Mouse (Mus musculus) heart, embryonic 16.5 days (tissue): ENCODE measurements around the gene Slamf9. TPM values are rescaled to one million over a fixed set of nuclear protein-coding genes. Genes with fewer than 3 reads are reported as not detected.

Experiments used
- ATAC-seq: fragments of 200-750 bp; cut with Nextera tagmentation; replicated peaks from 2 replicates; pipeline ENCODE4 v1.8.0; 2017; ENCODE audit warnings: moderate number of reproducible peaks; ENCODE audit not compliant: insufficient read depth, low FRiP score; ENCODE audit errors: extremely low read depth
- H3K27ac ChIP-seq: fragments of 300-500 bp; sonication (generic); 2 replicates; pipeline ENCODE4 v1.5.1; 2014; ENCODE audit warnings: mild to moderate bottlenecking, low read length, control low read depth, moderate library complexity
- H3K27me3 ChIP-seq: fragments of 300-500 bp; sonication (generic); 2 replicates; pipeline ENCODE4 v1.6.1; 2014; ENCODE audit warnings: low read length, mixed read lengths; ENCODE audit not compliant: control insufficient read depth, insufficient read depth
- H3K36me3 ChIP-seq: fragments of 300-500 bp; sonication (generic); 2 replicates; pipeline ENCODE4 v1.6.1; 2014; ENCODE audit not compliant: control insufficient read depth, insufficient read depth
- H3K4me1 ChIP-seq: fragments of 300-500 bp; sonication (generic); 2 replicates; pipeline ENCODE4 v1.6.1; 2014; ENCODE audit warnings: low read length, mixed read lengths; ENCODE audit not compliant: control insufficient read depth, insufficient read depth
- H3K4me2 ChIP-seq: fragments of 300-500 bp; sonication (generic); 2 replicates; pipeline ENCODE4 v1.6.1; 2014; ENCODE audit warnings: low read depth, mild to moderate bottlenecking, control low read depth, low read length
- H3K4me3 ChIP-seq: fragments of 300-500 bp; sonication (generic); 2 replicates; pipeline ENCODE4 v1.5.1; 2014; ENCODE audit warnings: mild to moderate bottlenecking, control low read depth, low read length
- H3K9ac ChIP-seq: fragments of 300-500 bp; sonication (generic); 2 replicates; pipeline ENCODE4 v1.6.1; 2014; ENCODE audit warnings: low read length, control low read depth
- H3K9me3 ChIP-seq: fragments of 300-500 bp; sonication (generic); replicated peaks from 2 replicates; pipeline ENCODE4 v1.6.1; 2016; ENCODE audit warnings: low read length; ENCODE audit not compliant: control insufficient read depth
- WGBS: fragments of 180-500 bp; shearing (Covaris S2); extraction: QIAGEN DNeasy Blood & Tissue Kit; methylation state at CpG from one replicate; pipeline ENCODE4 v1.1.7; 2014; 5-methylcytosine and 5-hydroxymethylcytosine counted together
- polyA plus RNA-seq: library from polyadenylated mRNA; unstranded; fragments of >200 nt; fragmentation: Nextera tagmentation; extraction: Ambion mirVana; gene quantifications from 2 replicates; pipeline ENCODE4 v1.2.1, GENCODE M21; 2015

Gene Slamf9
- polyA plus RNA-seq, 1 experiment from 2014 or later = 0.95 TPM

DNA sequence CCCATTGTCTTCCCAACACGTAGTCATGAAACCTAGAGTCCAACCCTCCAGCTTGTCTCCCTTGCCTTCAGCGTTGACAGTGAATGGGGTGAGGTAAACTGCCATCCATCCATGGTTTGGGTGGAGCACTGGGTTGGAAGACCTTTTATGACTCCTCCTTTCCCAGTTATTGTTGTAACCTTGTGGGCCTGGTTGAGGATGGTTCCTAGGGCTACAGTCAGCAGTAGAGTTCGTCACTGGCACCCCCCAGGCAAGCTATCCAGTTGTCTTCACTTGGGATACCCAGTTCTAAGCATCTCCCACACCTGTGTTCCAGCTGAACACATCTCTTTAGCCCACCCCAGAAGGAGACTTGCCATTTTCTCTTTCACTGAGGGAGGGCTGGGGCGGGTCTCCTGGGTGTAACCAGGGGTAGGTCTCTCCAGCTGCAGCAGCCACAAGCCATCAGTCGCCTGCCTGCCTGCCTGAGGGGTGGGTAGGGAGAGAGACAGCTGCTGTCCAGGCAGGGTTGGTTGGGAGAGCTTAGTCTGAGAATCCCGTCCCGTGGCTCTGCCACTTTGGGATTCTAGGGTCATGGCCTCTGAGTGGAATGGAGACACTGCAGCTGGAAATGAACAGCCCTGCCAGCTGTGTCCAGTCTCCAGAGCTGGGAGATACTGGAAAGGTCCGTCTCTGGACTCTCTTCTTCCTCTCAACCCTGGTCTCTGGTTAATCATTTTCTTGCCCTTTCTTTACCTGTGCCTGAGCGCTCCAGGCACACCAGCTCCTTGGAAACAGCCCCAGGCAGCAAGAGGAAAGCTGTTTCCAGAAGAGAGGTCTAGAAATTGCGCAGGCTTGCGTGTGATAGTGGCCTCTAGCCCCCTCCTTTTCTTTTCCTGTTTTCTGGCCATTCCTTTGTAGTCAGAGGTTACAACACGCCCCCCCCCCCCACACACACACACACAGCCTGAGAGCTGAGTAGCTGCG is 27.3 kb downstream of the Slamf9 start:
- peaks cover 28% of the 10 kb centered on the region for H3K36me3 ChIP-seq
- peak overlapping the region; percentile 69 for H3K27ac ChIP-seq
- ATAC-seq = no peak
- peak overlapping the region; percentile 74 for H3K9ac ChIP-seq
- peak overlapping the region; percentile 67 for H3K4me2 ChIP-seq
- peak overlapping the region; percentile 65 for H3K4me3 ChIP-seq
- no peaks in the 10 kb centered on the region for H3K9me3 ChIP-seq
- H3K4me1 ChIP-seq = peaks cover 39% of the 10 kb centered on the region
- H3K27me3 ChIP-seq = no peaks in the 10 kb centered on the region
- WGBS = 38% methylated on average over 12 of the region's 13 CpGs

DNA sequence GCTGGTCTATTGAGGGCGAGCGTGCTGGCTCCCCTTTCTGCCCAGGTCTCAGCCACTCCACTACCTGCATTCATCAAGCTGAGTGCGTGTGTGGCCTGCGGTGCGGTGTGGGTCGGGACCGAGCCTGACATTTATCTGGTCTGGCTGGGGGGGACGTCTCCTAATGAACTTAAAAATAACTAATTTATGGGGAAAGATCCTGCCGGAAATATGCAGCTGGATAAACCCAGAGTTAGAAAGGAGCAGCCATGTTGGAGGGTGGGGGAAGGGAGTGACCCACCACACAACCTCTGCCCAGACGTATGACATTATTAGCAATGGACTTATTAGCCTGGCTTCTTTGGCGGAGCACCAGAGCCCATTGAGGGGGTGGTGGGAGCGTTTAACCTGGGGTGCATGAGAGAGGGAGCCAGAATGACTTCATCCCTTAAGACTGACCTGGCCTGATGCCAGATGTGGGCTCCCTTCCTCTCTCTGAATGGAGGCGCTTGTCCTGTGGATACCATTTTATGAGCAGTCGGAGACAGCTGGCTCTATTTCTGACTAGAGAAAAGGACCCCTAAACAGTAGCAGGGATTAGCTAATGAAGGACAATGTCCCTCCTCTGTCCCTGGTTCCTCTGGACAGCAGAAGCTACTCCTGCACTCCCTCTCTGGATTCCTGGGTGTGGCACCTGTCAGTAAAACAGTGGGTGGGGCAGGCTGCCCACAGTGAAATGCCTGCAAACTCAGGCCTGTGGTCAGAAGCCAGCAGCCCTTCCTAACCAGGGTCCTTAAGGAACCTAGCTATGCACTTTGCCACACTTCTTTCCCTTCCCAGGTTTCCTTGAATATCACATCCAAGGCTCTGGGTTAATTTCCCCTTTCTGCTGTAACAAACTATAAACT is 28.2 kb downstream of the Slamf9 start:
- H3K9ac ChIP-seq = peak overlapping the region; percentile 74
- peak overlapping the region; percentile 69 for H3K27ac ChIP-seq
- peak overlapping the region; percentile 67 for H3K4me2 ChIP-seq
- H3K4me3 ChIP-seq = peak overlapping the region; percentile 65
- no peak for ATAC-seq
- no peaks in the 10 kb centered on the region for H3K27me3 ChIP-seq
- 28% methylated on average over 14 of the region's 14 CpGs for WGBS
- no peaks in the 10 kb centered on the region for H3K9me3 ChIP-seq
- peaks cover 44% of the 10 kb centered on the region for H3K4me1 ChIP-seq
- H3K36me3 ChIP-seq = peaks cover 33% of the 10 kb centered on the region

DNA sequence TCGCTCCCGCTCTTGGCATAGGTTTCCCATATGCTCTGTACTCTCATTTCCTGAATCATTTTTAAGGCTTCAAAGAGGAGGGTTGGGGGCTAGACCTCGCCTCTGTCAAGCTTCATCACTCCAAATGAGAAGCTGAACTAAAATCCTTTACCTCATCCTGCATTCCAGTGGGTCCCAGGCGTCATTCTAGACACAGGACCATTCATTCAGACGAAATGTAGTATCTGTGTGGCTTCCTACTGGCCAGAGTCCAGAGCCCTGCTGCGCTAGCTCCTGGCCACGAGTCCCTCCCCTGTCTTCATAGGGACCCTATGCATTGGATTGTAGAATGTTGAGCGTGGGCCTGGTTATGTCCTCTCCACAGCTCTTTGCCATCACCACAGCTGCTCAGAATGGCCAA is 29.6 kb downstream of the Slamf9 start:
- Histone ChIP-seq H3K27me3 (no peaks in the 10 kb centered on the region), H3K9me3 (no peaks in the 10 kb centered on the region), H3K36me3 (peaks cover 34% of the 10 kb centered on the region), H3K4me3 (no peak overlapping the region), H3K4me2 (peak overlapping the region; percentile 48), H3K4me1 (peaks cover 40% of the 10 kb centered on the region), H3K9ac (0 out of 2 replicates have a peak overlapping the region, but pooled peaks have one; percentile 14), H3K27ac (peak overlapping the region; percentile 58; the same call in 1 of the 2 replicates)
- WGBS = 62% methylated on average over 8 of the region's 8 CpGs
- ATAC-seq = no peak

DNA sequence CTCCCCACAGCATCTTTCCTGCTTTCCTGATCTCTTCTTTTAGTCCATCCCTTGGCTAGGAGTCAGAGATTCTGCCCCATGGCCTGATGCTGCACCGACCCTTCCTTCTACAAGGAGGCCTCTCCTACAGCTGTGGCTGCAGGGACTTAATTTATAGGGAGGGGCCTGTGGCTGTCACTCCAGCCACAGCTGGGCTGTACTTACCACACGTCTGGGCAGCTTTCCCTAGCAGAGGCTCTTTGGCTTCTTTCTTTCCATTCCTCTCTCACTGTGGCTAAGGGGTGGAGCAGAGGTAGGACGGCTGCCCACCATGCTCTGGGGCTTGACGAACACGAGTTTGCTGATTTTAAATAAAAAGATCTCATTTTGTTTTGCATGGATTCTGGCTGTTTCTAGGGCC is 31.8 kb downstream of the Slamf9 start:
- peaks cover 34% of the 10 kb centered on the region for H3K36me3 ChIP-seq
- WGBS = 49% methylated on average over 5 of the region's 5 CpGs
- H3K4me3 ChIP-seq = no peak overlapping the region
- H3K27ac ChIP-seq = peak overlapping the region; percentile 34; the same call in 1 of the 2 replicates
- ATAC-seq = no peak
- H3K4me1 ChIP-seq = peaks cover 38% of the 10 kb centered on the region
- H3K4me2 ChIP-seq = no peak overlapping the region
- no peaks in the 10 kb centered on the region for H3K27me3 ChIP-seq
- H3K9me3 ChIP-seq = no peaks in the 10 kb centered on the region
- no peak overlapping the region for H3K9ac ChIP-seq

GRCm38 (mm10) chr1:172507701-172508100 is 32.5 kb downstream of the Slamf9 start:
- no peaks in the 10 kb centered on the region for H3K9me3 ChIP-seq
- peaks cover 34% of the 10 kb centered on the region for H3K4me1 ChIP-seq
- no peak overlapping the region for H3K4me2 ChIP-seq
- 83% methylated on average over 3 of the region's 3 CpGs for WGBS
- no peak overlapping the region for H3K4me3 ChIP-seq
- peaks cover 34% of the 10 kb centered on the region for H3K36me3 ChIP-seq
- H3K27me3 ChIP-seq = no peaks in the 10 kb centered on the region
- H3K9ac ChIP-seq = no peak overlapping the region
- peak overlapping the region; percentile 25; the same call in 1 of the 2 replicates for H3K27ac ChIP-seq
- ATAC-seq = no peak

DNA sequence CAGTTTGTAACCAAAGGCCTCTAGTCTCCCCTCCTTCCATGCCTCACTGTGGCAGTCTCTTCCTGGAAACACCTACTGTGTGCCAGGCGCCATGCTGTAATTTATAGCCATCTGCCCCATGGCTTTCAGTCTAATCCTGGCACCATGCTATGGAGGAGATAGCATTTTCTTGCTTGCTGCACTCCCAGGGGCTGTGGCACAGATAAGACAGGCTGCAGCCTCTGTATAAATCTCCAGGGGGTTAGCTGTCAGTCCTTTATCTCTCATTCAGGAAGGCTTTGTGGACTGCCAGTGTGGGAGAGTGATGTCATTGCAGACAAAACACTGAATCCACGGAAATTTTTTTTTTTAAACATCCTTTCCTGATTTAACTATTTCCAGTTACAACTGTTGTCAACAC is 33.0 kb downstream of the Slamf9 start:
- Histone ChIP-seq H3K27me3 (no peaks in the 10 kb centered on the region), H3K4me2 (no peak overlapping the region), H3K27ac (peak overlapping the region; percentile 56), H3K4me1 (peaks cover 34% of the 10 kb centered on the region), H3K9ac (no peak overlapping the region), H3K9me3 (no peaks in the 10 kb centered on the region), H3K36me3 (peaks cover 34% of the 10 kb centered on the region), H3K4me3 (no peak overlapping the region)
- ATAC-seq = 0 out of 2 replicates have a peak, but pooled peaks have one; percentile 8
- 24% methylated on average over 2 of the region's 2 CpGs for WGBS

GRCm38 (mm10) chr1:172509235-172509634 is 34.1 kb downstream of the Slamf9 start:
- no peak overlapping the region for H3K27ac ChIP-seq

GRCm38 (mm10) chr1:172509983-172510382 is 34.8 kb downstream of the Slamf9 start:
- 49% methylated on average over 8 of the region's 8 CpGs for WGBS
- Histone ChIP-seq H3K9me3 (no peaks in the 10 kb centered on the region), H3K27ac (peak overlapping the region; percentile 42; the same call in 1 of the 2 replicates), H3K27me3 (no peaks in the 10 kb centered on the region), H3K4me1 (peaks cover 29% of the 10 kb centered on the region), H3K4me2 (no peak overlapping the region), H3K36me3 (peaks cover 31% of the 10 kb centered on the region), H3K4me3 (no peak overlapping the region), H3K9ac (no peak overlapping the region)
- ATAC-seq = no peak

More at GRCm38 (mm10) chr1:172509235-172509634, 34.1 kb downstream of the Slamf9 start:
- ATAC-seq = no peak
- no peaks in the 10 kb centered on the region for H3K9me3 ChIP-seq
- H3K9ac ChIP-seq = no peak overlapping the region
- H3K36me3 ChIP-seq = peaks cover 34% of the 10 kb centered on the region
- no peaks in the 10 kb centered on the region for H3K27me3 ChIP-seq
- 68% methylated on average over 5 of the region's 5 CpGs for WGBS
- H3K4me3 ChIP-seq = no peak overlapping the region
- H3K4me1 ChIP-seq = peaks cover 32% of the 10 kb centered on the region
- no peak overlapping the region for H3K4me2 ChIP-seq
